Mouse (Mus musculus) ES-Bruce4 (cell line): ENCODE measurements at regions not wholly inside any gene's neighbourhood (a gene's known extent, or its start where the extent isn't known, plus 50 kb on each side); places are given as distances from the start of the nearest gene placed in this dataset.

ENCODE experiments used
- CTCF ChIP-seq: IDR thresholded peaks from one replicate; pipeline ENCODE4 v1.8.1; 2011; ENCODE audit warnings: low read depth, low read length
- EP300 ChIP-seq: IDR thresholded peaks from 2 replicates; pipeline ENCODE4 v1.6.1; 2011; ENCODE audit warnings: low read depth, low read length; ENCODE audit not compliant: insufficient read depth
- POLR2A ChIP-seq: IDR thresholded peaks from one replicate; pipeline ENCODE4 v1.8.1; 2011; ENCODE audit warnings: low read length; ENCODE audit not compliant: insufficient read depth

DNA sequence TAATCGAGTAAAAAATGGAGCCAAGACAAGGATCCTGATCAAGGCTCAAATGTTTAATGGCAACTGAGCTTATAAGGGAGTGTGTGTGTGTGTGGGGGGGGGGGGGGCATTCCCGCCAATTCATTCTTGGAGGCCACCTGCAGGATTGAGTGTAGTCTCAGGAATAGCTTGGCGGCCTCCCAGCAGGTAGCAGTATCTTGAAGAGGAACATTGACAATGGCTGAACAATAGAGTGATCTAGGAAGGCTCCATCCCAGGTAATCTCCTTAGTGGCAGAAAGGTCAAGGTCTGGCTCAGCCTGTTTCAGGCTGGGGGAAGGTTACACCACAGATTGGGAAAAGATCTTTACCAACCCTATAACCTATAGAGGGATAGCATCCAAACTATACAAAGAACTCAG, 1163.5 kb downstream of the Hace1 start:
- TF ChIP-seq CTCF = no peak
- no peak for TF ChIP-seq POLR2A
- peak; percentile 45; the same call in 1 of the 2 replicates for TF ChIP-seq EP300
